Mouse (Mus musculus) midbrain, embryonic 12.5 days (tissue): ENCODE results near the gene Slc8a2. TPM values are rescaled to one million over a fixed set of nuclear protein-coding genes. Genes with fewer than 3 reads are reported as not detected.

ENCODE experiments used
- ATAC-seq: fragments of 200-750 bp; cut with Nextera tagmentation; 2 replicates; pipeline ENCODE4 v1.8.0; 2017; ENCODE audit warnings: low read depth, moderate TSS enrichment, moderate library complexity; ENCODE audit not compliant: low FRiP score
- H3K27ac ChIP-seq: fragments of 300-500 bp; sonication (generic); replicated peaks from 2 replicates; pipeline ENCODE4 v1.5.1; 2016; ENCODE audit warnings: mild to moderate bottlenecking
- H3K27me3 ChIP-seq: fragments of 300-500 bp; sonication (generic); 2 replicates; pipeline ENCODE4 v1.6.1; 2016; ENCODE audit warnings: mild to moderate bottlenecking
- H3K36me3 ChIP-seq: fragments of 300-500 bp; sonication (generic); 2 replicates; pipeline ENCODE4 v1.6.1; 2016
- H3K4me1 ChIP-seq: fragments of 300-500 bp; sonication (generic); 2 replicates; pipeline ENCODE4 v1.6.1; 2016
- H3K4me2 ChIP-seq: fragments of 300-500 bp; sonication (generic); replicated peaks from 2 replicates; pipeline ENCODE4 v1.6.1; 2016; ENCODE audit warnings: mild to moderate bottlenecking, moderate library complexity
- H3K4me3 ChIP-seq: fragments of 300-500 bp; sonication (generic); 2 replicates; pipeline ENCODE4 v1.5.1; 2016; ENCODE audit warnings: mild to moderate bottlenecking
- H3K9ac ChIP-seq: fragments of 300-500 bp; sonication (generic); replicated peaks from 2 replicates; pipeline ENCODE4 v1.6.1; 2016; ENCODE audit warnings: mild to moderate bottlenecking, moderate library complexity
- H3K9me3 ChIP-seq: fragments of 300-500 bp; sonication (generic); 2 replicates; pipeline ENCODE4 v1.6.1; 2016; ENCODE audit warnings: mild to moderate bottlenecking
- WGBS: fragments of 180-500 bp; shearing (Covaris S2); methylation state at CpG from one replicate; pipeline ENCODE4 v1.1.7; 2016; 5-methylcytosine and 5-hydroxymethylcytosine counted together
- polyA plus RNA-seq: library from polyadenylated mRNA; unstranded; fragments of >200 nt; fragmentation: Nextera tagmentation; extraction: Ambion mirVana; gene quantifications from 2 replicates; pipeline ENCODE4 v1.2.1, GENCODE M21; 2016

Slc8a2 gene
- polyA plus RNA-seq, 1 experiment from 2014 or later: 0.55 TPM

- Histone ChIP-seq H3K9ac (peak overlapping the region; percentile 50; the same call in 1 of the 2 replicates), H3K4me1 (peaks cover 39% of the 10 kb centered on the region), H3K36me3 (peaks cover 10% of the 10 kb centered on the region; the same call in 1 of the 2 replicates), H3K9me3 (0 out of 2 replicates have a peak, but pooled peaks cover 3% of the 10 kb centered on the region), H3K27ac (peak overlapping the region; percentile 68; the same call in 1 of the 2 replicates), H3K4me2 (peak overlapping the region; percentile 15; the same call in 1 of the 2 replicates), H3K4me3 (no peak overlapping the region), H3K27me3 (0 out of 2 replicates have a peak, but pooled peaks cover 4% of the 10 kb centered on the region)
- 55% methylated on average over 5 of the region's 5 CpGs for WGBS
- no peak for ATAC-seq
Observed at GRCm38 (mm10) chr7:16173146-16173545, 43.5 kb downstream of the Slc8a2 start.

DNA sequence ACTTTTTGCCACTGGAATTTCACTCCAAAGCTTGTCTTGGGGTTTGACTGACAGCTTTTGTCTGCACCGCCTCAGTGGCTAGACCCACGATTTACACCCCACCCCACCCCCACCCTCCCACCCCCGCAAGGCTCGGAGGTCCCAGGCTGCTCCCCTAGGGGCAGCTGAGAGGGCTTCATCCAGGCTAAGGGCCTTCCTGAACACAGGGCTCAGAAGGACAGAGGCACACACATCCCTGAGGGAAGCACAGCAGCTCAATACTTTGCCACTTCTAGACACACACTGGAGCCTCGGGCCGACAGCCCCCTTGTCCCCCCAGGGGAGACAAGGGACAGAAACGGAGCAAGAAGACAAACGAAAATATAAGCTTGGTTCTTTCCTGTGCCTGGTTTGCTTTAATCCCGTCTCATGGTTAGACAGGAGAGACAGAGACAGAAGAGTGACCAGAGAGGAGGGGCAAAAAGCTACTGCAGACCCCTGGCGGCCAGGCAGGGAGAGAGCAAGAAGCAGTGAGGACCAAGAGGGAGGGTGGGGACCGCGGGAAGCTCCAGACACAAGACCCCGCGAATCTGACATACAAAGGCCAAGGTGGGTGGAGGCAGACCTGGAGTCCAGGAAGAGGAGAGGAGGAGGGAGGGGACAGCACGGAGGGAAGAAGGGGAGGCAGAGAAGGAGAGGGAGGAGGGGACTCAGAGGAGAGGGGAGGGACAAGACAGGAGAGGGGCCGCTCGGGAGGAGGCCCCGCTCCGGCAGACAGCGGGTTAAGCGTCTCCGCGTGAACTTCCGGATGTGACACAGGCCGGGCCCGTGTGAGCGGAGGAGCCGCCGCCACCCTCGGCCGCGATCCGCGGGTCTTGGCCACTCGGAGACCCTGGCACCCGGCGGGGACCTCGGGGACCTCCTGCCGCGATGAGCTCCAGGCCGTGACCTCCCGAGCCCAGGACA, 45.2 kb downstream of the Slc8a2 start, which contains the start of gene Meis3:
Gene Meis3 (plus strand): TSS at position 494 of the 945 bp plus-strand sequence.
- Histone ChIP-seq H3K27ac (peak within 1 kb of the TSS; percentile 72), H3K4me1 (peaks cover 39% of the 10 kb centered on the region), H3K4me2 (peak within 1 kb of the TSS; percentile 69), H3K4me3 (peak within 1 kb of the TSS; percentile 70), H3K36me3 (peaks cover 27% of the 10 kb centered on the region), H3K27me3 (0 out of 2 replicates have a peak, but pooled peaks cover 4% of the 10 kb centered on the region), H3K9ac (peak within 1 kb of the TSS; percentile 73), H3K9me3 (no peaks in the 10 kb centered on the region)
- ATAC-seq: peak; percentile 93
- under 1% methylated on average over 30 of the region's 42 CpGs for WGBS

DNA sequence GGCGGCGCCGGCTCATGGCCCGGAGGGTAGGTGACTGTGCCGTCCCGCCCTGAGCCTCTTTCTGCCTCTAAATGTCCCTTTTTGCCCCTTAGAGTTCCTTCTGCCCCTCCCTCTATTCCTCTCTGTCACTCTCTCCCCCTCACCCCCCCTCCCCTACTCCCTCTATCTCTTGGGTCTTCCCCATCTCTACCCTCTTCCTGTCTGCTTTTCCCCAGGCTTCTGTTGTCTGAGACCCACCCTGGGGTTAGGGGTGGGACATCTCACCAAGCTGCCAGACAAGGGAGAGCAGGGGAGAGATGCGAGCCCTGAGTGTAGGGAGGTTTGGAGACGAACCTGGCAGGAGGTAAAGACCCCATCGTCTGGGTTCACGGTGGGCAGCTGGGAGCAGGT, 45.9 kb downstream of the Slc8a2 start:
- no peak; the same call in 1 of the 2 replicates for ATAC-seq
- WGBS: 0% methylated on average over 10 of the region's 10 CpGs
- H3K4me3 ChIP-seq: peak overlapping the region; percentile 70

GRCm38 (mm10) chr7:16178114-16178513, 48.5 kb downstream of the Slc8a2 start:
- H3K4me3 ChIP-seq: no peak overlapping the region
- no peak overlapping the region for H3K9ac ChIP-seq
- ATAC-seq: no peak
- 71% methylated on average over 4 of the region's 4 CpGs for WGBS
- peaks cover 48% of the 10 kb centered on the region for H3K36me3 ChIP-seq
- no peaks in the 10 kb centered on the region for H3K9me3 ChIP-seq
- peaks cover 28% of the 10 kb centered on the region for H3K4me1 ChIP-seq
- no peak overlapping the region for H3K27ac ChIP-seq
- no peak overlapping the region for H3K4me2 ChIP-seq
- no peaks in the 10 kb centered on the region for H3K27me3 ChIP-seq

More for the DNA sequence above, 45.9 kb downstream of the Slc8a2 start:
- Histone ChIP-seq H3K27ac (peak overlapping the region; percentile 72), H3K4me1 (peaks cover 39% of the 10 kb centered on the region), H3K9ac (peak overlapping the region; percentile 73), H3K36me3 (peaks cover 34% of the 10 kb centered on the region), H3K4me2 (peak overlapping the region; percentile 69), H3K27me3 (0 out of 2 replicates have a peak, but pooled peaks cover 4% of the 10 kb centered on the region), H3K9me3 (no peaks in the 10 kb centered on the region)

GRCm38 (mm10) chr7:16183663-16184062, 54.0 kb downstream of the Slc8a2 start:
- Histone ChIP-seq H3K4me3 (no peak overlapping the region), H3K9me3 (no peaks in the 10 kb centered on the region), H3K4me1 (no peaks in the 10 kb centered on the region), H3K4me2 (no peak overlapping the region), H3K9ac (no peak overlapping the region), H3K27ac (no peak overlapping the region), H3K36me3 (peaks cover 66% of the 10 kb centered on the region), H3K27me3 (no peaks in the 10 kb centered on the region)
- ATAC-seq: no peak
- WGBS: 26% methylated on average over 8 of the region's 8 CpGs

DNA sequence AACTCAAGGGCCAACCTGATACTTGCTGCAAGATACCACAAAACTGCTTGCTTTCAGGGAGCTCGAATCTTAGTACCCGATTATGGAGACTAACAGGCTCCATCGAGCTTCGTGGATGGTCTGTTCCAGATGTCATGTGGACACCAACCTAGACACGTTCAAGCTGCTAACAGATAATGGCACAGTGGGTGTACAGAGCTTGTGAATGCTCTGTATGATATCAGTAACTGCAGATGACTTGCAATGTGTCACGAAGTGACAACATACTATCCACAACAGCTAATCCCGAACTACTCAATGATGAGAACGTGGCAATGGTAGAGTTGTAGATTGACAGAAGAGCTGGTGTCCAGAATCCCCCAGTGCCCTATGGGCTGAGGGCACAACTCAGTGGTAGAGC, 57.9 kb downstream of the Slc8a2 start:
- H3K9ac ChIP-seq: no peak overlapping the region
- H3K9me3 ChIP-seq: no peaks in the 10 kb centered on the region
- no peak for ATAC-seq
- 87% methylated on average over 8 of the region's 8 CpGs for WGBS
- peaks cover 20% of the 10 kb centered on the region for H3K27me3 ChIP-seq
- no peak overlapping the region for H3K27ac ChIP-seq
- H3K4me3 ChIP-seq: no peak overlapping the region
- peaks cover 38% of the 10 kb centered on the region for H3K36me3 ChIP-seq
- no peak overlapping the region for H3K4me2 ChIP-seq
- no peaks in the 10 kb centered on the region for H3K4me1 ChIP-seq

DNA sequence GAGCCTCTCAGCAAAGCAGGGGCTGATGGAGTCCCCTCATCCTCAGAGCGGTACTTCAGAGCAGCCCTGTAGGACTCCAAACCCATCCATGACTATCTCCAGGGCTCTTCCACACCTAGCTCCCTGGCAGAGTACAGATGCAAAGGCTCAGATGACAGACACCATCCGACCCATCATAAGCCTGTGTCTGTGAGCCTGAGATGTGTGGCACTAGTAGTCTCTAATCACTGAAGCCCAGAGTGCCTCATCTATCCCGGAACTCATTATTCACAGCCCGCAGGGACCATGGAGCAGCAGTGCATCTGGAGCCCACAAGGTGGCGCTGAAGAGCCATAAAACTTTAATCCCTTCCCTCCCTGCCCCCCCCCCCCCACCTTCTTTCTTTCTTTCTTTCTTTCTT, 62.7 kb downstream of the Slc8a2 start:
- ATAC-seq: peak; percentile 63; the same call in 1 of the 2 replicates
- WGBS: 17% methylated on average over 5 of the region's 5 CpGs
- peaks cover 17% of the 10 kb centered on the region for H3K36me3 ChIP-seq

DNA sequence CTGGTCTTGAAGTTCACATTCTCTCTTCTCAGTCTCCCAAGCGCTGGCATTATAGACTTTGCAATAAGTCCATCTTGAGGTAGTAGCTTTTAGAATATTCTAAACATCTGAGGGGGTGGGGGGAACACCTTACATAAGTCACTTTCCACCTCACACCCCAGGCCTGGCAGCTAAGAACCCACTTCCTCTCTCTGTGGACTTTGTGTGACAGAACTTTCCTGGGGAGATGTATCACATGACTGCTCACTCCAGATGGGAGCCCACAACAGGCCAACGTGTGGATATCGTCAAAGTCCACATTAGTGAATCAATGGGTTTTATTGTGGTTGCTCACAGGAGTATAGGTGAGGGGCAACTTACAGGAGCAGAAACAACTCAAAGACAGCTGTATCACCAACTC, 64.1 kb downstream of the Slc8a2 start:
- no peak overlapping the region for H3K9ac ChIP-seq
- H3K36me3 ChIP-seq: peaks cover 31% of the 10 kb centered on the region
- H3K4me1 ChIP-seq: no peaks in the 10 kb centered on the region
- 60% methylated on average over 3 of the region's 3 CpGs for WGBS
- no peak for ATAC-seq
- no peak overlapping the region for H3K27ac ChIP-seq
- no peak overlapping the region for H3K4me3 ChIP-seq
- H3K9me3 ChIP-seq: no peaks in the 10 kb centered on the region
- H3K27me3 ChIP-seq: peaks cover 20% of the 10 kb centered on the region
- H3K4me2 ChIP-seq: no peak overlapping the region

More for the DNA sequence above, 62.7 kb downstream of the Slc8a2 start:
- Histone ChIP-seq H3K9ac (0 out of 2 replicates have a peak overlapping the region, but pooled peaks have one; percentile 5), H3K27ac (no peak overlapping the region), H3K4me1 (no peaks in the 10 kb centered on the region), H3K9me3 (no peaks in the 10 kb centered on the region), H3K4me3 (no peak overlapping the region), H3K27me3 (peaks cover 20% of the 10 kb centered on the region), H3K4me2 (no peak overlapping the region)

GRCm38 (mm10) chr7:16196616-16197015, 67.0 kb downstream of the Slc8a2 start:
- WGBS: 84% methylated on average over 6 of the region's 6 CpGs
- Histone ChIP-seq H3K27me3 (no peaks in the 10 kb centered on the region), H3K9ac (no peak overlapping the region), H3K4me3 (no peak overlapping the region), H3K4me2 (no peak overlapping the region), H3K4me1 (no peaks in the 10 kb centered on the region), H3K36me3 (peaks cover 60% of the 10 kb centered on the region), H3K27ac (no peak overlapping the region), H3K9me3 (no peaks in the 10 kb centered on the region)
- no peak for ATAC-seq

DNA sequence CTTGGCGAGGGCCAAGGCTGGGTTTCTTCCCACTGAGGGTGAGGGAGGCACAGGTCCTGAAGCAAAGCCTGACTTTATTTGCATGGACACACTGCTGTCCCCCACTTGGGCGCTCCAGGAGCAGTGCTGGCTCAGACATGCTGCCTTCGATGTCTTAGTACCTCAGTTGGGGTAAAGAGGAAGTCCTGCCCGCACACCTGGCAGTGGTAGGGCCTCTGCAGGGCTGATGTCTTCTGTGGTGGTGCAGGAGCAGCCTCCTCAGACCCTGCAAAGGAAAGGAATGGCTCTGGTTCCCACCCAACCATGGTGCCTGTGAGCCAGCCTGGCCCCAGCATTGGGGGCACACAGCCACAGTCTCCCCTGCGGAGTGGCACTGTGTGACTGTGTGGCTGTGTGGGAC, 67.5 kb downstream of the Slc8a2 start:
- H3K36me3 ChIP-seq: peaks cover 66% of the 10 kb centered on the region
- no peak overlapping the region for H3K4me3 ChIP-seq
- no peak for ATAC-seq
- no peak overlapping the region for H3K4me2 ChIP-seq
- no peaks in the 10 kb centered on the region for H3K9me3 ChIP-seq
- H3K27me3 ChIP-seq: no peaks in the 10 kb centered on the region
- 85% methylated on average over 5 of the region's 5 CpGs for WGBS
- no peaks in the 10 kb centered on the region for H3K4me1 ChIP-seq
- H3K27ac ChIP-seq: no peak overlapping the region
- H3K9ac ChIP-seq: no peak overlapping the region

GRCm38 (mm10) chr7:16198540-16198939, 68.9 kb downstream of the Slc8a2 start:
- no peaks in the 10 kb centered on the region for H3K4me1 ChIP-seq
- no peak overlapping the region for H3K27ac ChIP-seq
- H3K4me3 ChIP-seq: no peak overlapping the region
- no peak overlapping the region for H3K9ac ChIP-seq
- WGBS: 88% methylated on average over 11 of the region's 11 CpGs
- H3K27me3 ChIP-seq: no peaks in the 10 kb centered on the region
- no peak overlapping the region for H3K4me2 ChIP-seq
- H3K36me3 ChIP-seq: peaks cover 80% of the 10 kb centered on the region
- no peak for ATAC-seq
- H3K9me3 ChIP-seq: no peaks in the 10 kb centered on the region

GRCm38 (mm10) chr7:16201136-16201535, 71.5 kb downstream of the Slc8a2 start:
- no peak overlapping the region for H3K27ac ChIP-seq
- peaks cover 100% of the 10 kb centered on the region for H3K36me3 ChIP-seq
- no peaks in the 10 kb centered on the region for H3K4me1 ChIP-seq
- H3K9ac ChIP-seq: no peak overlapping the region
- H3K4me3 ChIP-seq: no peak overlapping the region
- H3K4me2 ChIP-seq: no peak overlapping the region
- no peaks in the 10 kb centered on the region for H3K27me3 ChIP-seq
- ATAC-seq: no peak
- no peaks in the 10 kb centered on the region for H3K9me3 ChIP-seq
- WGBS: 83% methylated on average over 6 of the region's 6 CpGs
